Mouse (Mus musculus) right cerebral cortex, postnatal 10 days (tissue): ENCODE results near the gene 9130008F23Rik.

Source experiments
- DNase-seq, 2 experiments: peaks; one replicate each; pipeline ENCODE4 v3.0.0; 2021; ENCODE audit warnings: low spot score in 2 of 2

9130008F23Rik gene

DNA sequence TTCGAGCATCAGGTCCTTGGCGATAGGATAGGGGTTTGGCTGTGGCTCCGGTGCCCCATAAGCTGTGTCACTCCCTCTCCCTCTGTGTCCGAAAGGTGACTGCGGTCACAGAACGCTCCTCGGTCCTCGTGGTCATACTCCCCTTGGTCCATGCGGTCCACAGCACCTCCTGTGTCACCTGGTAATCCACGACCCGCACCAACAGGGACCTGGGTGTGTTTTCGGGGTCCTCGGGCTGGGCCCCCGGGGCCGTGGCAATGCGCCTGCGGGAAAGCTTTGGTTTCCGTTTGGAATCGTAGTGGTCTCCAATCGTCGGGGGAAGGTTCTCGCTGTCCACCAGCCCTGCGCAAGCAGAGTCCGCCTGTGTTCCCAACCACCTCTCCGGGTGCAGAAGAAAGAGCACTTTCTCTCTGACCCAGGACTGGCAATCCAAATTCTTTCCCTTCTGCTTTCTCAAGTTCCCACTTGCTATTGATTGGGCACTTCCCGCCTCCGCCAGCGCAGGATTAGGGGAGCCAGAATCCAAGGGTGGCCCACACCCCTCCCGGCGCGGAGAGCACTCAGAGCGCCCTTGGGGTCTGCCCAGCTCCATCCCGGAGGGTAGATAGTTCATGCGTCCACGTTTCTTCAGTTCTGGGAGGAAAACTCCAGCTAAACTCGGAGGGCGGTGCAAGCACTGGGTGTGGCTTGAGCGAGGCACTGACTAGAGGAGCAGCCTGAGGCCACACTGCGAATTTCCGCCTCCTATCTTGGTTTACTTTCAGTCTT, at the start of gene 9130008F23Rik:
TSS of gene 9130008F23Rik (minus strand) at position 636 of the 768 bp plus-strand sequence.
- DNase-seq, result peak; percentile 22 to 26

DNA sequence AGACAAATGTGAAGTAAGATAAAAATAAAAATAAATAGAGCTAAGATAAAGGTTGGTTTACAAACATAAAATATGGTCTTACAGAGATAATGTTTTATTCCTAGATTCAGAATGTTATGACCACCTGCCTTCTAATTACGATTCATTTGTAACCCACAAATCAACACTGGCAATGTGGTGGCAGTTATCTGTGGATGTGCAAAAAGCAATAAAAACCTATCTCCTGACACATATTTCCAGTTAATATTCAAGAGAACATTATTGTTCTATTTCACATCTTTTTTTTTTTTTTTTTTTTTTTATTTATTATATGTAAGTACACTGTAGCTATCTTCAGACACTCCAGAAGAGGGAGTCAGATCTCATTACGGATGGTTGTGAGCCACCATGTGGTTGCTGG, 35.1 kb upstream of the 9130008F23Rik start:
- DNase-seq, result no peak

DNA sequence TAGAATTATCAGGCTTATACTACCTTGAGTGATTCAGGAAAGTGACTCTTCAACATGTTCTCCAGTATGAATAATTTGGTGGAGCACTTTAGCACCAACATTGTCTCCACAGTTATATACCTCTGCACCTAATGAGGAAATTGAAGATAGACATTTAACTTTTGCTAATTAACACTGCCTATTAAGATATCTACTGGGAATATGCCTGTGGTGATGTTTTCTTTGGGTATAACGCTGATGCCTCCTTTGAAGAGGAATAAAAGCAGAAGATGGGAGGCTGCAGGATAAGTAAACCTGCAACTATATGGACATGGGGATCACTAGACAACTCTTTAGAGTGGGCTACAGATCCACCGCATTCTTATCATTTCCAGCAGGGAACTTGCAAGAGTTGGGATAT, 33.9 kb upstream of the 9130008F23Rik start, which contains the start of gene Glyatl3:
TSS of gene Glyatl3 (minus strand) at position 101 of the 400 bp plus-strand sequence.
- DNase-seq, result no peak

DNA sequence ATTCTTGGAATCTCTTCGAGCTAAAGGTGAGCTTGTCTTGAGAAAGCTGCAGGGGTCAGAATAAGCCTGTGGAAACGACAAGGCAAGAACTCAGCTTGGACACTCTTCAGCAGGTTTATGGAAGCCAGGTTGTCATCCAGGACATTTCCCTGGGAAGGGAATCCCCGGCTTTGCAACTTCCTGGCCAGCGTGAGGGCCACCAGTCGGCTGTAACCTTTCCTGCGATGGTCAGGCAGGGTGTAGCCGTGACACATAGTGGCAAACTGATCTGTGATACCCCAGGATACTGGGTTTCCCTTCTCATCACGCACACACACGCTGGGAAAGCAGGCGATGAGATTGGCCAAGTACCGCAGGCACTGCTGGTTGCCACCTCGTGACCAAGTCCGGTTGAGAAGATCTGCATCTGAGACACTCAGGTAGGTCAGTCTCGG, 24.4 kb upstream of the 9130008F23Rik start:
- peak in 1 of 2 experiments; percentile 20 for DNase-seq

DNA sequence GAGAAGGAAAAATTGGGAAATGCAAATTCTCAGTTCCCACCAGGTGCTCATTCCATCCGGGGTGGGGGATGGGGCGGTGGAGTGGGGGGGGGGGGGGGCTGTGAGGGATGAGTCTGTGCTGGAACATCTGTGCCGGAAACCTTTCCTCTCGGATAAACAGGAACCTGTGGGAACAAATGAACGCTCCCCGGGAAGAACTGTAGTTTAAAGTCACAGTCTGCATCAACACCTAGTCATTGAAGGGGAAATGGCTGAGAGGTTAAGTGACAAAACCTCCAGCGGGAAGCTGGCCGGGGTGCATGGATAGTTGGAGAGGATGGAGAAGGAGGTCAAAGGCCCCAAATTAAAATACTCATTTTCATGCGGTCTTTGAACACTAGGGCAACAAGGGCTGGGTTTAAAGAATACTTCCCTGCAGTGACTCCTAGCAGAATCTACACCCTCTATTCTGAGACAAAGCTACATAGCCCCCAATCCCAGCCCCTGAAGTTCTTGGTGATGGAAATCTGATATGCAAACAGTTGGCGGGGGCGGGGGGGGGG, 23.8 kb upstream of the 9130008F23Rik start:
- DNase-seq, result no peak

DNA sequence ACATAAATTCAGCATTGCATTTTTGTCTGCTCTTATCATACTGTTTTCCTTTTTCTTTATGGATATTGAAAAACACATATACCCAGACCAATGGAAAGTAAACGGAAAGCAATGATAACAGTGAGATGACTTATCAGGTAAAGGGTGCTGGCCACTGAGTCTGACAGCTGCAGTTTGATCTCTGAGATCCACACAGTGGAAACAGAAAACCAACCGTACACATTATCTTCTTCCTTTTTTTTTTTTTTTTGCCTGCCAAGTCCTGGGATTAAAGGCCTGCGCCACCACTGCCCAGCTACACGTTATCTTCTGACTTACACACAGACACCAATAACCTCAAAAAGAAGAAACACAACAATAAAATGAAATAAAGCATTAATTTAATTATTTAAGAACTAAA, 23.0 kb upstream of the 9130008F23Rik start:
- DNase-seq, result no peak

DNA sequence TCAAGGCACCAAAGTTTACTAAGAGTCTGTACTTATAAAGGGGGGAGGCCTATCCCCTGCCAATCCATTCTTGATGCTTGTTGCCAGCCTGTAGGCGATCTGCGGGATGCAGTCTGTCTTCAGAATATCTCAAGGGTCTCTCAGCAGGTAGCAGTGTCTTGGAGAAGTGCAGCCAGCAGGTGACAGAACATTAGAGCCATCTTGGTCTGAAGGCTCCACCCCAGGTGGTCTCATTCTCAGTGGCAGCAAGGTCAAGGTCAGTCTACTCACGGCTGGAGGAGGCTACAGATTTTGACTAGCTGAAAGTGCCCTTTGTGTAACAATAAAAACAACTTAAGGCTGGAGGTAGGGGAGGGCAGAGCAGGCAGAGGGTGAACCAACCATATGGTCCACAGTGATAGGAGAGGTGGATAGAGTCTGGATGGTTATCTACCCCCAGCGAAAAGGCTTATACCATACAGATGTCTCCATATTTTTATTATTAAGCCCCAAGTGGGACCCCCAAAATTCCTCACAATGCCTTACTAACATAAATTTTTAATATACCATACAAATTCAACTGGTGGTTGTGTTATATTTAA, 19.5 kb upstream of the 9130008F23Rik start:
- no peak for DNase-seq

DNA sequence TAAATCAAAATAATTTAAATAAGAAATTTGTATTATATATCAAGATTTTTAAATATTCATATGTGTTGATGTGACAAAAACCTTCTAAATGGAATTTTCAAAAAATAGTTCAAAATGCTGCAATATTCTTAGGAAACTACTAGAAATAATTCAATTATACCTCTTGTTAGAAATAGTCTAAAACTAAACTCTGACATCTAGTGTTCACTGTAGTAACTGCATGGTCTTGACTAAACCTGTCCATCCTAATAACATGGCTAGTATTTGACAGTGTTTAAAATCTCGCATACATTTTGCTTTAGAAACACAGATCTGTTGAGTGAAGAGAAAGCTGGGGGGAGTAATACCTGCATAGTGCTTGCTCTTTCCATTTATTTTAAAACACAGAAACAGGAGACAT, 16.5 kb upstream of the 9130008F23Rik start:
- DNase-seq, result no peak

DNA sequence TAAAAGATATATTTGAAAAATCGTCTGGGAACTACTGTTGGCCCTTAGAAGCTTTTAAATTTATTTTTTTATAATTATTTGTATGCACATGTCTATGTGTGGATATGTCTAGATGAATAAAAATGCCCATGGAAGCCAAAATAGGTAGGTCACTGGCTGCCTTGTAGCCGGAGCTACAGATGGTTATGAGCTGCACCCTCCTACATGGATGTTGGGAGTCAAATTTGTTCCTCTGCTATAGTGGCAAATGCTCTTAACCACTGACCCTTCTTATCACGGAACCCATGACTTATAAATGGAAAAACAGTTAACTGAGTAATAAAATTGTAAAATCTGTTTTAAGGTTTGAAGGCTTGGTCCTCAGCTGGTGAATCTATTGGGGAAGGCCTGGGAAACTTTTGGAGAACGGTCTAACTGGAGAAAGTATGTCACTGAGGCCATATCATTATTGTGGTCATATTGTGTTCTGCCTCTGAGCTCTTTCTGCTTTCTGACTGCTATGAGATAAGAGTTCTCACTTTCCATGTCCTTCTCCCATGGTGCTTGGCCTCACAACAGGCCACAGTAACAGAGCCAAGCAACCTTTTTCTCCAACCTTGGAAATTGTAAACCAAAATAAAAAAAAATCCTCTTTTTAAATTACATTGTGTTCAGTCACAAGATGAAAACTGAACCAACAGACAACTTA, 7.6 kb upstream of the 9130008F23Rik start:
- no peak for DNase-seq

DNA sequence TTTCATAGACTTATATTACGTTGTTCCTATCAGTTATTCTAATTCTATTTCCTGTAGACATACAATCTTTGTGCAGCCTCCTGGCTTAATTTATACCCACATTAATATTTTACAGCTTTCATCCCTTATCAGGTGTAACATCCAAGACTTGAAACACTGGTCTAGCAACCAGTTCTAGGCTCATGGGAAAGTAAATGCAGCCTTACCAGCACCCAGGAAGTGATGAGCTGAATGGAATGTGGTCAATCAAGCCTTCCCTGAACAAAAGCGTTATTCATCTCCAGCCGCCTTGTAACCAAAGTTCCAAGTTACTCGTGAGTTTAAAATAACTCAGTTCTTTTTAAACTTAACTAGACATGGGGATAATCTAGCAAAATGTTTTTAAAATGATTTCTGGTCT, 4.8 kb upstream of the 9130008F23Rik start:
- DNase-seq, result no peak

DNA sequence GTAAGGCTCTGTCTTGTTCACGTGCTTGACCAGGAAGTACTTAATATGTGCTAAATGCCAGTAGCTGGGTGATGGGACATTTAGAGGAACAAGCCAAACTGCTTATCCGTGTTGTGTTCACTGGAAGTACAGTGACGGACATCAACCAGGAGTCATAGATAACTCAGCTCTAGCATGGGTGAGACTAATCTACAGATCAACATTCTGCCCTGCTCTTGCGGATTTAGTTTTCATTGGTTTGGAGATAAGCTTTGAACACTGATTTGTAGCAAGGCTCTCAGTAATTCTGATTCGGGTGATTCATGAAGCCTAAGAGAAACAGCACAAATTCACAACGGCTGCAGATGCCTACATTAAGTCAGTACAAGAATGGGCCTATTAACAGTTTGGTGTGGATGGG, 1.8 kb upstream of the 9130008F23Rik start:
- no peak for DNase-seq

DNA sequence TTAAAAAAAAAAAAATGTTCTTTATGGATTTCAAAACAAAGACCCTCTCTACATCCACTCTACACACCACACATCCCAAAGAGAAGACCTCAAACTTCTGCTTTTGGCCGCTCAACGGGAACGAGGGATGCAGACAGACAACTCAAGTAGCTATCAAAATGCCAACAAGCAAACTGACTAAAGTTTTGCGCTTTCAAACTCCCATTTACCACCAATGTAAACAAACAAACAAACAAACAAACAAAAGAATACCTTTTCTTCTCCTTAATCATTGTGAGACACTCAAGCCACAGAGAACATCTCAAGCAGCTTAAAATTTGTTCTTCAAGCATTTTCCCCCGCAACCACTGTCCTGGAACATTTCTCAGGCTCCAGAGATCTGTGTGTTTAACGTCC, 833 bp downstream of the 9130008F23Rik start:
- DNase-seq, result no peak

DNA sequence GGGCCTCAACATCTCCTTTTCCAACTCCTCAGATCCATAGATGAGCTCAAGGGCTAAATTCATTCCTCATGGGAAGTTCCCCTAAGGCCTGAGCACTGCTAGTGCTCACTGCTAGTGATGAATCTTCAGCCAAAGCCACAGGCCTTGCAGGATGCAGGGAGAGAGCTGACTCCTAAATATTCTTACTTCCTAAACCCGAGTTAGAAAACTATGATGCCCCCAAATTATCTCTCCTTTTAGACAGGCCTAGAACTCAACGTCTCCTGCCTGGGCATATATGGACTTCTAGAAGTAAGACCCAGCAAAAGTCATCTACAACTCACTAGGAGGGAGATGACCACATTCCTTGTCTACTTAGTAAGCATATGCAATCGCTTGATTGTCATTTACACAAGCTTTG, 2.6 kb downstream of the 9130008F23Rik start:
- no peak for DNase-seq

DNA sequence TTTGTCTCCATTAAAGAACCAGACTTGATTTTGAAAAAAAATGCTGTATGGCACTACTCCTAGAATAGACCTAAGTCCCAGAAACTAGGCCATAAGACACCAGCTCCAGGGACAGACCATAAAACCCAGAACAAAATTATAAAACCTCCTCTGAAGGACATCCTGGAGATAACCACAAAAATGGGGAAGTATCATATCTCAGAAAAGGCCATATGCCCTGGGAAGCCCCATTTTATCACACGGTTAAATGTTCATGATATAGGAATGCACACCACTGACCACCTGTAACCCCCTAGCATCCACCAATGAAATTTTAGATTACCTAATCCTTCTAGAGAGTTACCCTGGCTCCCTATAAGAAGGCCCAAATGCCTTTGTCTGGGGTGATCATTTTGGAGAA, 4.8 kb downstream of the 9130008F23Rik start:
- DNase-seq, result no peak

DNA sequence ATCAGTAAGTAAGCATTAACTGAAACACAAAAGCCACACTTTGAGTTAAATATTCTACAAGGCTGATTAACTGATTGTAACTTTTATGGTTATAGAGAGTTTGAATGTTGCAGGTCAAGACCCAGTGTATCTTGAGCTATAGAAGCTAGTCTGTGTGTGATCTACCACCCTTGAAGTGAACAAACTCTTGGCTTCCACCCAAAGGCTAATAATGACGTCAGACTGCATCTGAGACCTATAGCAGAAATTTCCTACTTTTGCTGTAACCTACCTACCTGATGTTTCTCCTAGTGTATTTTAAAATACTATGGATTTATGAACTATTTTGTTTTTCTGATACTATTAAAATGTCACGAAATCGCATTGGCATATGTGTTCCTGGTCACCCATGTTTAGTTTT, 5.7 kb downstream of the 9130008F23Rik start:
- no peak for DNase-seq

DNA sequence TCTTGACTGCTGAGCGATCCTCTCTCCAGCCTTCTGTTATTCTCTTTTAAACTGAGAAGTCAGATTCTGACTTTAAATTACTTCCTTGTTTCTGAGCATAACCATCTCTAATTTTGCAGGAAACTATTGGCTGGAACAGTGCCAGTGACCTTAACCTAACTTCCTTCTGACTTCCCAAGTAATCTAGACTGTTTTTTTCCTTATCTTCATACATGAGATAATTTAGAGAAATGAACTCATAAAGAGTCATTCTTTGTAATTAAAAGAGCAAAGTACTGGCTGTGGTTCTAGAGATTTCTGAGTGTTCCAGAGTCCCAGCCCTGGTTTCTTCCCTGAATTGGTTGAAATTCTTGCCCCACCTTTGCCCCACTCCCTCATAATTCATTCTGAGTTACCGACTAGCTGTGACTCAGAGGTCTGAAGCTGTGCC, 6.8 kb downstream of the 9130008F23Rik start:
- no peak for DNase-seq

DNA sequence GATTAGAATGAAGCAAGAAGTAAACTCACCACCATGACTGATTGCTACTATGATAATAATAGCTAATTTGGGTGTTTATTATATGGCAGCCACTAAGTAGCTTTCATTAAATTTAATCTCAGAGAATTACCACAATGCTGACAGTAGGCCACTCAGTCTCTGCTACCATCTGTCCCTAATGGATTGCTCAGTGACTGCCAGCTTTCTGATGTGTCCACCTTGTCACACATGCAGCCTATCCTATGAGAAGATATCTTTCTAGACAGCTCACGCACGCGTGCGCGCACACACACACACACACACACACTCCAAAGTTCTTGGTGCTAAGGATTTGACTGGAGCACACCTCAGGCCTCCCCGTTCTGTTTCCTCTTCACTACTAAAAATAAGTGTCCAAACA, 7.7 kb downstream of the 9130008F23Rik start:
- no peak for DNase-seq

DNA sequence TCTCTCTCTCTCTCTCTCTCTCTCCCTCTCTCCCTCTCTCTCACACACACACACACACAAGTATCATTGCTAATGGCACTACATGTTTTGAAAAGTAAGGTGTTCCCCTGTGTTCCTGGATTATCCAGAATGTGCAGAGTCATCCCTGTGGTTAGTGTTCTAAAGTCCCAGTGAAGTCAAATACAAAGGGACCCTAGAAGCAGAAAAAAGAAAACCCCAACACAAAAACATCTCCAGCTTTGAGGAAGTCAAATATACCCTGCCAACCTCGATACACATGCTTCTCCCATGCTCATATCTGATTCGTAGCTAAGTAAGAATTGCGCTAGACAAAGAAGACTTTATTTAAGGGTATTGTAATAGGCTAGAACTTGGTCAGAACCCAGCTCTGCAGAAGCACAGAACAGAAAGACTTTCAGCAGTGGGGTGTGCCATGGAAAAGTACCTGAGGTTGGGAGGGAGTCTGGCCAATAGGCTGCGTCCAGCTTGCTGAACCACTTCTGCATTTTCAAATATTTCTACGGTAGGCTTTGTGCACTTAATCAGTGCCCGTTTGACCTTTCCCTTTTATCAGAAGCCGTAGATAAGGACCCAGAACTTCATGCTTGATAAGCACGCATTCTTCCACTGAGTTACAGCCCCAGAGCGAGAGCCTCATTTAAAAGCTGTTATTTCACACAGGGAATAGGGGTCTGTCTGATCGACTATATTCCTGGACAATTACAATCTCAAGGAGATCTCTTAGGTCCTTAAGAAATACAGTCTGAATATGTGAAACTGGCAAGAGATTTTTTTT, 11.2 kb downstream of the 9130008F23Rik start:
- no peak for DNase-seq

DNA sequence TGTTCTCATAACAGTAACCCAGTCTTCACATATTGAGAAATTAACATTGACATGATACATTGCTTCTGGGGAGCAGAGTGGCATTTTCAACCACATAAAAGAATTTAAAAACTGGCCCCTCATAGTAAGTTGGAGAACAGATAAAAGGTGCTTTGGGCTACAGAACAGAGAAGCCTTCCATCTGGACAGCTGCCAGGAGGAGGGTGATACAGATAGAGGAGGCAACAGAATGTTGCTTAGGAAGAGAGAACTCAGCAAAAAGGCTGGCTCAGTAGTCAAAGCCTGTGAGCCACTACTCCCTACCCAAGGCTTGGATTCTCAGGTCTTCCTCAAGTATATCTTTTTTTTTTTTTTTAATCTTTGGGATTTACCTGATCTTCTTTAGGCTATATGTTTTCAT, 25.3 kb downstream of the 9130008F23Rik start:
- DNase-seq, result no peak

DNA sequence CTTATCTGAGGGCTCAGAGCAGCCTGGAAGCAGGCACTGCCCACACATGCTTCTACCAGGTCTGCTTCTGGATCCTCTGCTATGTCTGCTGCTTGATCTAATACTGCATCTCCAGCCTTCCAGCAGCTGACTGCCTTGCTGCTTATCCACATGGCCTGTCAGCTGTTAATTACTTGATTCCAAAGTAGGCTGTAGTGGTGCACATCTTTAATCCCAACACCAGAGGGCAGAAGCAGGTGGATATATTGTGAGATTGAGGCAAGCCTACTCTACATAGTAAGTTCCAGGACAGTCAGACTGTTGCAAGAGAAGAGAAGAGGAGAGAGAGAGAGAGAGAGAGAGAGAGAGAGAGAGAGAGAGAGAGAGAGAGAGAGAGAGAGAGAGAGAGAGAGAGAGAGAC, 43.1 kb downstream of the 9130008F23Rik start:
- DNase-seq, result peak; percentile 16 to 19

DNA sequence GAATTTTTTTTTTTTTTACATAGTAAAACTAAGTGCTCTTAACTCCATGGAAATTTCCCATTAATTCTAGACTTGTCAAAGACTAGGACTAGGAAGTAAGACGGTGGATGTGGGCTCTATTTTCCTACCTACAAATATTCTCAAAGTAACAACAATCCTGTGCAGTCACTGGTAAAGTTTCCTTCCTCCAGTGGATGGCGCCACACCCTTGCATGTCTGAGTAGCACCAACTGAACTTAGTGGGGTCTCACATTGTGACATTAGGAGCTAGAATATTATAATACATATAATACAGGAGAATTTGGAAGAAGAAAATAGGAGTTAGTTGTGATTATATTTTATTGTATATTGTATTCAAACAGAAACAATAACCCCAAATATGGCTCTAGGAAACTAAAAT, 48.5 kb downstream of the 9130008F23Rik start:
- DNase-seq, result no peak
